Mouse (Mus musculus): ENCODE results near the gene Agfg1. TPM values are rescaled to one million over a fixed set of nuclear protein-coding genes. Genes with fewer than 3 reads are reported as not detected.

Agfg1 gene
- polyA plus RNA-seq, 1 experiment from 2014 or later, result 47.3 TPM

- Histone ChIP-seq H3K4me3 (ENCODE audit: low read depth, low read length) (no peak overlapping the region), H3K4me2 (ENCODE audit: low read depth, low read length, severe bottlenecking) (no peak overlapping the region), H3K4me1 (replicated peaks; ENCODE audit: control insufficient read depth, insufficient read depth, low read length) (no peaks in the 10 kb centered on the region), H3K9ac (ENCODE audit: low read length) (no peak overlapping the region), H3K27ac (ENCODE audit: low read depth, low read length) (no peak overlapping the region), H3K36me3 (ENCODE audit: control insufficient read depth, insufficient read depth, low read length) (no peaks in the 10 kb centered on the region), H3K27me3 (ENCODE audit: control insufficient read depth, insufficient read depth, low read length) (no peaks in the 10 kb centered on the region), H3K9me3 (ENCODE audit: control insufficient read depth, low read length) (no peaks in the 10 kb centered on the region)
- DNase-seq (ENCODE audit: low spot score) (no peak), ATAC-seq (replicated peaks; ENCODE audit: low FRiP score) (no peak)
- 85% methylated on average over 4 of the region's 4 CpGs for WGBS
Measured at GRCm38 (mm10) chr1:82798922-82799321, 40.4 kb upstream of the Agfg1 start.

GRCm38 (mm10) chr1:82801105-82801783 lies 38.0 kb upstream of the Agfg1 start:
- Histone ChIP-seq H3K36me3 (ENCODE audit: control insufficient read depth, insufficient read depth, low read length) (no peaks in the 10 kb centered on the region), H3K9ac (ENCODE audit: low read length) (no peak overlapping the region), H3K9me3 (ENCODE audit: control insufficient read depth, low read length) (no peaks in the 10 kb centered on the region), H3K4me1 (replicated peaks; ENCODE audit: control insufficient read depth, insufficient read depth, low read length) (no peaks in the 10 kb centered on the region), H3K27me3 (ENCODE audit: control insufficient read depth, insufficient read depth, low read length) (no peaks in the 10 kb centered on the region), H3K4me2 (ENCODE audit: low read depth, low read length, severe bottlenecking) (no peak overlapping the region), H3K4me3 (ENCODE audit: low read depth, low read length) (no peak overlapping the region), H3K27ac (ENCODE audit: low read depth, low read length) (no peak overlapping the region)
- WGBS, result 90% methylated on average over 12 of the region's 12 CpGs
- DNase-seq (ENCODE audit: low spot score) (no peak), ATAC-seq (replicated peaks; ENCODE audit: low FRiP score) (no peak)

DNA sequence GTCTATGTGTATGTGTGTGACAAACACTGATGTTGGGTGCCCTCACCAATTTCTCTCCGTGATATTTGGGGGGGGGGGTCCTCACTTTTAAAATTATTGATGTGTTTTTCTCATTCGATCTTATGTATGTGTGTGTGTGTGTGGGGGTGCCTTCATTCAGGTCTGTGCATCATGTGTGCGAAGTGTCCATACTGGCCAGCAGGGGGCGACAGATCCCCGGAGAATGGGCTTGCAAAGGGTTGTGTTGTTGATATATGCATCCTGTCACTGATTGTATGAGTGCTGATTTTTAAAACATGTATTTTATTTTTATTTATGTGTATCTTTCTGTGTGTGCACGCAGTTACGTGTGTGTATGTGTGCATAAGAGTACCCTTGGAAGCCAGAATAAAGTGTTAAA lies 35.7 kb upstream of the Agfg1 start:
- H3K36me3 ChIP-seq (ENCODE audit: control insufficient read depth, insufficient read depth, low read length), result no peaks in the 10 kb centered on the region
- H3K9me3 ChIP-seq (ENCODE audit: control insufficient read depth, low read length), result no peaks in the 10 kb centered on the region
- DNase-seq (ENCODE audit: low spot score) (no peak), ATAC-seq (replicated peaks; ENCODE audit: low FRiP score) (no peak; the same call in 1 of the 2 replicates)
- no peaks in the 10 kb centered on the region for H3K27me3 ChIP-seq (ENCODE audit: control insufficient read depth, insufficient read depth, low read length)
- H3K4me1 ChIP-seq (replicated peaks; ENCODE audit: control insufficient read depth, insufficient read depth, low read length), result no peaks in the 10 kb centered on the region
- no peak overlapping the region for H3K4me3 ChIP-seq (ENCODE audit: low read depth, low read length)
- 79% methylated on average over 7 of the region's 7 CpGs for WGBS
- no peak overlapping the region for H3K4me2 ChIP-seq (ENCODE audit: low read depth, low read length, severe bottlenecking)
- no peak overlapping the region for H3K9ac ChIP-seq (ENCODE audit: low read length)
- no peak overlapping the region for H3K27ac ChIP-seq (ENCODE audit: low read depth, low read length)

GRCm38 (mm10) chr1:82804059-82804458 lies 35.2 kb upstream of the Agfg1 start:
- Histone ChIP-seq H3K4me1 (replicated peaks; ENCODE audit: control insufficient read depth, insufficient read depth, low read length) (no peaks in the 10 kb centered on the region), H3K4me2 (ENCODE audit: low read depth, low read length, severe bottlenecking) (no peak overlapping the region), H3K36me3 (ENCODE audit: control insufficient read depth, insufficient read depth, low read length) (no peaks in the 10 kb centered on the region), H3K9me3 (ENCODE audit: control insufficient read depth, low read length) (no peaks in the 10 kb centered on the region), H3K27ac (ENCODE audit: low read depth, low read length) (no peak overlapping the region), H3K27me3 (ENCODE audit: control insufficient read depth, insufficient read depth, low read length) (no peaks in the 10 kb centered on the region), H3K4me3 (ENCODE audit: low read depth, low read length) (no peak overlapping the region), H3K9ac (ENCODE audit: low read length) (no peak overlapping the region)
- DNase-seq (ENCODE audit: low spot score), result no peak
- WGBS, result 93% methylated on average over 1 of the region's 1 CpGs
- ATAC-seq (replicated peaks; ENCODE audit: low FRiP score), result no peak

- Histone ChIP-seq H3K4me3 (ENCODE audit: low read depth, low read length) (no peak overlapping the region), H3K4me1 (replicated peaks; ENCODE audit: control insufficient read depth, insufficient read depth, low read length) (no peaks in the 10 kb centered on the region), H3K4me2 (ENCODE audit: low read depth, low read length, severe bottlenecking) (no peak overlapping the region), H3K9ac (ENCODE audit: low read length) (no peak overlapping the region), H3K27me3 (ENCODE audit: control insufficient read depth, insufficient read depth, low read length) (no peaks in the 10 kb centered on the region), H3K36me3 (ENCODE audit: control insufficient read depth, insufficient read depth, low read length) (no peaks in the 10 kb centered on the region), H3K27ac (ENCODE audit: low read depth, low read length) (no peak overlapping the region), H3K9me3 (ENCODE audit: control insufficient read depth, low read length) (no peaks in the 10 kb centered on the region)
- ATAC-seq (replicated peaks; ENCODE audit: low FRiP score), result no peak
- WGBS, result 91% methylated on average over 8 of the region's 8 CpGs
- DNase-seq (ENCODE audit: low spot score), result no peak
Measured at GRCm38 (mm10) chr1:82806391-82806790, 32.9 kb upstream of the Agfg1 start.

DNA sequence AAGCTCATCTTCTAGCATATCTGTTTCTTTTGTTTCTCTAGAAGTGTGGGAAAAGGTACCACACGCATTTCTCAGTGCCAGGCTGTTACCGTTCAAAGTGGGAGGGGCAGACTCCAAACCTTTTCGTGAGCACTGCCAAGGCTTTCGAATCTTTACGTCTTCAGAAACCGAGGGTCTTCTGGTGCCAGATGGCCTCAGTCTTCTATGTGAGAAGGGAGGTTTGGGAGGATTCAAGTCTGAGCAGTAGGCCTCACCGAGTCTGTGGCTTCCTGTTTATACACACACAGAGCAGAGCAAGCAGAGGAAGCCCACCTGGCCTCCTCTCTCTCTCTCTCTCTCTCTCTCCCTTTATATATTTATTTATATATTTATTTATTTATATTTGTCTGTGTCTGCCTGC lies 32.1 kb upstream of the Agfg1 start:
- ATAC-seq (replicated peaks; ENCODE audit: low FRiP score) (no peak), DNase-seq (ENCODE audit: low spot score) (no peak)
- WGBS, result 93% methylated on average over 7 of the region's 7 CpGs
- Histone ChIP-seq H3K4me1 (replicated peaks; ENCODE audit: control insufficient read depth, insufficient read depth, low read length) (no peaks in the 10 kb centered on the region), H3K36me3 (ENCODE audit: control insufficient read depth, insufficient read depth, low read length) (no peaks in the 10 kb centered on the region), H3K27me3 (ENCODE audit: control insufficient read depth, insufficient read depth, low read length) (no peaks in the 10 kb centered on the region), H3K9me3 (ENCODE audit: control insufficient read depth, low read length) (no peaks in the 10 kb centered on the region), H3K4me2 (ENCODE audit: low read depth, low read length, severe bottlenecking) (no peak overlapping the region), H3K4me3 (ENCODE audit: low read depth, low read length) (no peak overlapping the region), H3K27ac (ENCODE audit: low read depth, low read length) (no peak overlapping the region), H3K9ac (ENCODE audit: low read length) (no peak overlapping the region)

- H3K9ac ChIP-seq (ENCODE audit: low read length), result no peak overlapping the region
- ATAC-seq (replicated peaks; ENCODE audit: low FRiP score) (no peak), DNase-seq (ENCODE audit: low spot score) (no peak)
- H3K4me1 ChIP-seq (replicated peaks; ENCODE audit: control insufficient read depth, insufficient read depth, low read length), result no peaks in the 10 kb centered on the region
- H3K36me3 ChIP-seq (ENCODE audit: control insufficient read depth, insufficient read depth, low read length), result no peaks in the 10 kb centered on the region
- 67% methylated on average over 3 of the region's 3 CpGs for WGBS
- no peak overlapping the region for H3K4me3 ChIP-seq (ENCODE audit: low read depth, low read length)
- no peak overlapping the region for H3K4me2 ChIP-seq (ENCODE audit: low read depth, low read length, severe bottlenecking)
- H3K9me3 ChIP-seq (ENCODE audit: control insufficient read depth, low read length), result no peaks in the 10 kb centered on the region
- H3K27me3 ChIP-seq (ENCODE audit: control insufficient read depth, insufficient read depth, low read length), result no peaks in the 10 kb centered on the region
- no peak overlapping the region for H3K27ac ChIP-seq (ENCODE audit: low read depth, low read length)
Measured at GRCm38 (mm10) chr1:82808564-82808963, 30.7 kb upstream of the Agfg1 start.

GRCm38 (mm10) chr1:82811766-82812165 lies 27.5 kb upstream of the Agfg1 start:
- Histone ChIP-seq H3K9me3 (ENCODE audit: control insufficient read depth, low read length) (no peaks in the 10 kb centered on the region), H3K4me1 (replicated peaks; ENCODE audit: control insufficient read depth, insufficient read depth, low read length) (no peaks in the 10 kb centered on the region), H3K4me3 (ENCODE audit: low read depth, low read length) (no peak overlapping the region), H3K36me3 (ENCODE audit: control insufficient read depth, insufficient read depth, low read length) (no peaks in the 10 kb centered on the region), H3K4me2 (ENCODE audit: low read depth, low read length, severe bottlenecking) (no peak overlapping the region), H3K27me3 (ENCODE audit: control insufficient read depth, insufficient read depth, low read length) (no peaks in the 10 kb centered on the region), H3K9ac (ENCODE audit: low read length) (no peak overlapping the region), H3K27ac (ENCODE audit: low read depth, low read length) (no peak overlapping the region)
- no peak for ATAC-seq (replicated peaks; ENCODE audit: low FRiP score)
- WGBS, result 50% methylated on average over 1 of the region's 1 CpGs
- no peak for DNase-seq (ENCODE audit: low spot score)

DNA sequence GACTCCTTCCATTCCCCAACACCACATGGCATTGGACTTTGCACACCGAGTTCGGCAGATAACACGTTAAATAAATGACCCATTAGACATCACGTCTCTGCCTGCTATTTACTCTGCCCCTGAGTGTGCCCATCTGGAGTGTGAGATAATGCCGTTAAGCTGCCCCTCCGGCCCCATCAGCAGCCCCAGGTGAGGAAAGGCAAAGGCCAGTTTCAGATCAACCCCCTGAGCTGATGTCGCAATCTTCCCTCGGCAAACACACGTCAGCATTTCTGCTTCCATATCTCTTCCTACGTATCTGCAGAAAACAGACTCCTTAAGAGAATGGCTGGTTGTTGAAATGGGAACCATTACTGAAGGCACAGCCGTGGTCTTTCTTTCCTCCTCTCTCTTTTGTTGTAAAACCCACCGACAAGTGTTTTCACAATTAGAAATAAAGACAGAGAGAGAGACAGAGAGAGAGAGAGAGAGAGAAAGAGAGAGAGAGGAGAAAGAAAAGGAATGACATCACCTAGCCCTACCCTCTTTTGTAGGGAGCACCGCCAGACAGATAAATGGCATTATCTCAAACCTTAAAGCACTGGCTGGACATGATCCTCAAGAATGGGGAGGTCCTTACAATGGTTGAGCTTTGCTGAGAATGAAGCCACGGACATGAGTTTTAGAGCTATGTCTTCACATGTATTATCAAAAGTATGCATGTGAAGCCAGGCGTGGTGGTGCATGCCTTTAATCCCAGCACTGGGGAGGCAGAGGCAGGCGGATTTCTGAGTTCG lies 23.2 kb upstream of the Agfg1 start:
- no peaks in the 10 kb centered on the region for H3K36me3 ChIP-seq (ENCODE audit: control insufficient read depth, insufficient read depth, low read length)
- H3K27me3 ChIP-seq (ENCODE audit: control insufficient read depth, insufficient read depth, low read length), result no peaks in the 10 kb centered on the region
- no peak overlapping the region for H3K27ac ChIP-seq (ENCODE audit: low read depth, low read length)
- DNase-seq (ENCODE audit: low spot score), result no peak
- no peak for ATAC-seq (replicated peaks; ENCODE audit: low FRiP score)
- H3K4me3 ChIP-seq (ENCODE audit: low read depth, low read length), result no peak overlapping the region
- no peak overlapping the region for H3K9ac ChIP-seq (ENCODE audit: low read length)
- 80% methylated on average over 17 of the region's 17 CpGs for WGBS
- H3K4me1 ChIP-seq (replicated peaks; ENCODE audit: control insufficient read depth, insufficient read depth, low read length), result 0 out of 2 replicates have a peak, but pooled peaks cover 2% of the 10 kb centered on the region
- no peaks in the 10 kb centered on the region for H3K9me3 ChIP-seq (ENCODE audit: control insufficient read depth, low read length)
- no peak overlapping the region for H3K4me2 ChIP-seq (ENCODE audit: low read depth, low read length, severe bottlenecking)

All from forebrain, embryonic 11.5 days (tissue).